Mouse (Mus musculus) ES-E14 (cell line): ENCODE measurements around the gene Ldhal6b. TPM values are rescaled to one million over a fixed set of nuclear protein-coding genes. Genes with fewer than 3 reads are reported as not detected.
A peak's percentile ranks its signal among the peaks of the same experiment; 100 is the strongest.

Experiments
- DNase-seq: peaks from one replicate; pipeline ENCODE4 v3.0.0-alpha.2; 2013; ENCODE audit warnings: low read depth, low spot score
- H3K27ac ChIP-seq: 2 replicates; pipeline ENCODE4 v1.5.1; 2012; ENCODE audit warnings: low read depth, mild to moderate bottlenecking, low read length, moderate library complexity, mixed read lengths; ENCODE audit not compliant: poor library complexity, insufficient read depth, severe bottlenecking
- H3K36me3 ChIP-seq: 2 replicates; pipeline ENCODE4 v1.6.1; 2012; ENCODE audit warnings: mild to moderate bottlenecking, low read length, moderate library complexity, mixed read lengths; ENCODE audit not compliant: control insufficient read depth, poor library complexity, insufficient read depth, severe bottlenecking
- H3K4me1 ChIP-seq, 2 experiments: fragments of 150-350 bp in 1 of 2; sonication (generic) in 1 of 2; 2 replicates each; pipeline ENCODE4 v1.6.1; 2012; ENCODE audit warnings: low read length in 2 of 2, mild to moderate bottlenecking in 1 of 2, mixed read lengths in 1 of 2; ENCODE audit not compliant: control insufficient read depth in 2 of 2, insufficient read depth in 2 of 2, poor library complexity in 1 of 2
- H3K4me3 ChIP-seq, 2 experiments: fragments of 150-350 bp in 1 of 2; sonication (generic) in 1 of 2; 2 replicates each; pipeline ENCODE4 v1.5.1; 2012; ENCODE audit warnings: low read length in 2 of 2, low read depth in 1 of 2, mild to moderate bottlenecking in 1 of 2, mixed read lengths in 1 of 2; ENCODE audit not compliant: insufficient read depth in 1 of 2, poor library complexity in 1 of 2, severe bottlenecking in 1 of 2
- H3K9ac ChIP-seq: 2 replicates; pipeline ENCODE4 v1.6.1; 2012; ENCODE audit warnings: low read depth, mild to moderate bottlenecking, low read length, mixed read lengths; ENCODE audit not compliant: poor library complexity, insufficient read depth, severe bottlenecking
- H3K9me3 ChIP-seq: fragments of 150-350 bp; sonication (generic); 2 replicates; pipeline ENCODE4 v1.6.1; 2012; ENCODE audit warnings: low read depth, mild to moderate bottlenecking, low read length; ENCODE audit not compliant: control insufficient read depth, insufficient read depth
- CHD2 ChIP-seq: IDR thresholded peaks from 2 replicates; pipeline ENCODE4 v1.6.1; 2014; ENCODE audit warnings: mild to moderate bottlenecking, low read depth, low read length, inconsistent platforms
- HCFC1 ChIP-seq: IDR thresholded peaks from 2 replicates; pipeline ENCODE4 v1.6.1; 2012; ENCODE audit warnings: low read length, inconsistent platforms, borderline replicate concordance; ENCODE audit not compliant: insufficient read depth
- MAFK ChIP-seq: IDR thresholded peaks from 2 replicates; pipeline ENCODE4 v1.6.1; 2014; ENCODE audit warnings: mild to moderate bottlenecking, low read depth, low read length, inconsistent platforms; ENCODE audit not compliant: insufficient read depth
- ZC3H11A ChIP-seq: IDR thresholded peaks from 2 replicates; pipeline ENCODE4 v1.6.1; 2012; ENCODE audit warnings: low read depth, mild to moderate bottlenecking, inconsistent platforms, low read length, borderline replicate concordance
- ZNF384 ChIP-seq: IDR thresholded peaks from 2 replicates; pipeline ENCODE4 v1.6.1; 2012; ENCODE audit warnings: low read depth, low read length, inconsistent platforms
- in situ Hi-C, 2 experiments: fragments of 600-800 bp; cut with MboI; formaldehyde crosslinking; loops; one replicate each; pipeline ENCODE4 v1.15.1; 2025; ENCODE audit warnings: low sequenced_read_pairs in 2 of 2, inconsistent platforms in 1 of 2; ENCODE audit not compliant: unreplicated experiment in 2 of 2
- total RNA-seq: library from RNA; depleted of rRNA; stranded (reverse); fragments of 300-350 nt; gene quantifications from 2 replicates; pipeline ENCODE4 v1.2.3, GENCODE M21; 2012

The Ldhal6b gene
- total RNA-seq, 1 experiment: 2.1 TPM

DNA sequence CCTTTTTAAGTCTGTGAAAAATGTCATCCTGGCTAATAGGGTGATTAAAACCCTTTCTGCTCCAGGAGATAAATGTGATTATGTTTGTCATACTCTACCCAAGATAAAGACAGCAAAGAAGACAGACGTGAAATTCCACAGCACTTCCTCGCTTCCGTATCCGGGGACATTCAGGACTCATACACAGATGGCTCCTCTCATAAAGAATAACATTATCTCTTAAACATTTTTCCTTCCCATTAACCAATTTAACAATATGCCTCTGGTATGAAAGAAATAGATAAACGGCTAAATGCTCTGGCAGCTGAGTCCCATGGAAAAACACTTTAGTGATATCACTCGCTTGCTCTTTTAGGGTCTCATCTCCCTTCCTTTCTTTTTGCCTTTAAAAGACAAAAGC, 11.5 kb downstream of the Ldhal6b start:
- Histone ChIP-seq H3K36me3 (peaks cover 5% of the 10 kb centered on the region; the same call in 1 of the 2 replicates), H3K9me3 (no peaks in the 10 kb centered on the region), H3K9ac (no peak overlapping the region), H3K27ac (no peak overlapping the region), H3K4me3 (no peak overlapping the region), H3K4me1 (peaks cover 8 to 10% of the 10 kb centered on the region in 2 experiments; a peak in 2 of 4 replicates)
- no peak for TF ChIP-seq ZNF384
- TF ChIP-seq HCFC1: no peak
- no peak for TF ChIP-seq ZC3H11A
- no peak for DNase-seq
- in situ Hi-C loops: no loop called here

DNA sequence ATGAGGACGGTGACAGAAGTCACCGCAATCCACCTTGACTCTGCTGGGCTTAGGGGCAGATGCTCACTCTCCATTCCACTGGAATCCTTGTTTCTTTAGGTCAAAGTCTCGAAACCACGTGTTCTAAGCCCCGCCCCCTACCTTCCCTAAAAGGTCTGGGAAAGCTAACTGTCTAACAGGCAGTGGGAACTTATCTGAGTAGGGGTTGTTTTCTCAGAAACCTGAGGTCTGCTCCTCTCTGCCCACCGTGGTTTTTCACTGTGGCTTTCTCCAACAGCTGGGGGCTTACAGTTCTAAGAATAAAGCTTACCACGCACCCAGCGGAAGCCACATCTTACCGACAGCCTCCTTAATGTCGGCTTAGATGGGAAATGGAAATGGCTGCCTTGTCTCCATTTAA, 12.0 kb downstream of the Ldhal6b start:
- H3K9ac ChIP-seq: no peak overlapping the region
- no peak overlapping the region for H3K27ac ChIP-seq
- peaks cover 8 to 12% of the 10 kb centered on the region in 2 experiments; a peak in 2 of 4 replicates for H3K4me1 ChIP-seq
- H3K4me3 ChIP-seq: no peak overlapping the region
- DNase-seq: no peak
- no peak for TF ChIP-seq HCFC1
- TF ChIP-seq ZNF384: no peak
- TF ChIP-seq CHD2: no peak
- TF ChIP-seq MAFK: no peak
- TF ChIP-seq ZC3H11A: no peak
- H3K36me3 ChIP-seq: peaks cover 5% of the 10 kb centered on the region; the same call in 1 of the 2 replicates
- no peaks in the 10 kb centered on the region for H3K9me3 ChIP-seq
- in situ Hi-C loops: no loop called here

DNA sequence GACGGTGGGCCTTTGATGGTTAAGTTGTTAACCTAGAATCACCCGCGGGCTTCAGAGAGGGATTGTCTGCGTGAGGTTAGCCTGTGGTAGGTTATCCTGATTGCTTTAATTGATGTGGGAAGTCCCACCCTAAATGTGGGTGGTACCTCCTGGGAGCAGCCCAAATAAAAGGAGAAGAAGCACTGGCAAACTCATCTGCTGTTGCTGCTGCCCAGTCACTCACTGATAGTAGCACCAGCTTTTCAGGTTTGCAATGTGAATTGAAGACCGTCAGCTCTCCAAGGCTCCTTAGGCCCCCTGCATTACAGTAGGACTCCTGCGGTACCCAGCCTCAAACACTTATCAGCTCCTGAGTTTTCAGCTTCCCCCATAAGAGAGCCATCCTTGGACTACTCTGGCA, 14.7 kb downstream of the Ldhal6b start:
- no peak for TF ChIP-seq ZC3H11A
- no peak for TF ChIP-seq HCFC1
- TF ChIP-seq CHD2: no peak
- no peak for TF ChIP-seq MAFK
- no peak for TF ChIP-seq ZNF384
- Histone ChIP-seq H3K4me3 (no peak overlapping the region), H3K9ac (no peak overlapping the region), H3K36me3 (no peaks in the 10 kb centered on the region), H3K4me1 (peaks cover 10 to 14% of the 10 kb centered on the region in 2 experiments; a peak in 2 of 4 replicates), H3K9me3 (no peaks in the 10 kb centered on the region), H3K27ac (no peak overlapping the region)
- in situ Hi-C loops: no loop called here
- no peak for DNase-seq

DNA sequence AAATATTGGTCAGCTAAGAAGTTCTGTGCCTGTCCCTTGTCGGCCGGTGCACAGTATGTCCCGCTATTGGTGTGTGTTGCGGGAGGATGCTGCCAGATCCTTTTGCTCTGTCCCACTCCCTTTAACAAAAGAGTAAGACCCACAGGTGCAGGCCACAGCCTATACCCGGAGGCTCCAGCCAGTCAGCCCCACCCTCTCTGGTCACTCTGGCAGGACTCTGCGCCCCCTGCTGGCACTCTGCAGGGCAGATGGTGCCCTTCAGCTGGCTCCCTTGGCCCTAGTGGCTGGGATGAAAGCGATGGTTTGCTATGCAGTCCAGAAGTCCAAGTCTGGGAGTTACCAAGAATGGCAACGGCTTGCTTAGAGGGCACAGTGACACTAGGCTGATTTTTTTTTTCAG, 15.9 kb downstream of the Ldhal6b start:
- peaks cover 10 to 14% of the 10 kb centered on the region in 2 experiments; a peak in 2 of 4 replicates for H3K4me1 ChIP-seq
- no peak overlapping the region for H3K4me3 ChIP-seq
- no peak for TF ChIP-seq ZNF384
- H3K9ac ChIP-seq: no peak overlapping the region
- no peak overlapping the region for H3K27ac ChIP-seq
- DNase-seq: no peak
- no peaks in the 10 kb centered on the region for H3K36me3 ChIP-seq
- in situ Hi-C loops: no loop called here
- no peaks in the 10 kb centered on the region for H3K9me3 ChIP-seq

DNA sequence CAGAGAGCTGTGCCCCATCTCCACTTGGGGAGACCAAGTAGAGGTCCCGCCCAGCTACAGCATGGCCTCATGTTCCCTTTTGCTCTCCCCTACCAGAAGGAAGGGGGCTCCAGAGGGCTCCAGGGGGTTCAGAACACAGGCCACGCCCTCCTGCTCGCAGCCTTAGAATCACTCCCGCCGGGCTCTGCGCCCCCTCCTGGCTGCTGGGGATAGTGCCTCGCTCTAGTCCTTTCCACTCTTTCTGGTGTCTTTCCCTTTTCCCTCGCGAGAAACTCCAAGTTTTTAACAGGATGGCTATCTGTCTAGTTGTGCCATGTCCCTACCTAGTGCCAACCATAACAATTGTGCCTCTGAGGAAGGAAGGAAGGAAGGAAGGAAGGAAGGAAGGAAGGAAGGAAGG, 16.5 kb downstream of the Ldhal6b start:
- in situ Hi-C loops: no loop called here
- Histone ChIP-seq H3K4me1 (peaks cover 10 to 14% of the 10 kb centered on the region in 2 experiments; a peak in 2 of 4 replicates), H3K4me3 (no peak overlapping the region), H3K9me3 (no peaks in the 10 kb centered on the region), H3K36me3 (no peaks in the 10 kb centered on the region), H3K27ac (no peak overlapping the region), H3K9ac (no peak overlapping the region)
- peak; percentile 71 for DNase-seq
- TF ChIP-seq ZNF384: no peak
- peak; percentile 39; the same call in 1 of the 2 replicates for TF ChIP-seq ZC3H11A
- peak; percentile 57; the same call in 1 of the 2 replicates for TF ChIP-seq CHD2
